In the genomic region with DNA sequence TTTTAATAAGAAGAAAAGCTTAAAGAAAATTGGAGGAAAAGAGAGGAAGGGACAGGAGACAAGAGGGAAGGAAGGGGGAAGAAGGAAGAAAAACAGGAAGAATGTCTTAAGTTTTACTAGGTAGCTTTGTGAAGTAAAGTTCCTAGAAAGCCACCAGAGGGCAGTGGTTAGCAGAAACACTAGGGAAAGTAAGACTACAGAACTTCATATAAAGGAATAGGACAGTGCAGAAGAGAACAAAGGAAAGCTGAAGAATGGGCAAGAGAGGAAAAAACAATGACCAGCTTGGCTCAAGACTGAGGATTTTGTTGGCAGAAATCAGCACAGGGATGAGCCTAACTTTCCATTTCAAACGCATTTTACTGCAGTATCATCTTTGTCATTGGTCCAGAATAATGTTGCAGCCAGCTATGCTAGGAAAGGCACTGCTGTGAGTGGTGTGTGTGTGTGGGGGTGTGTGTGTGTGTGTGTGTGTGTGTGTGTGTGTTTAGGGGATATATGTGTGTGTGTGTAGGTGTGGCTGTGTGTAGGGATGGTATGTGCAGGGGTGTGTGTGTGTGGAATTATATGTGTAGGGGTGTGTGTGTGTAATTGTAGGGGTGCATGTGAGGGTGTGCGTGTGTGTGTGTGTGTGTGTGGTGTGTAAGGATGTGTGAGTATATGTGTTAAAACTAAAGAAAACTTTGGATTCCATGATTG, we compare ENCODE assay signal across 10 mouse cellular contexts. TPM values are rescaled to one million over a fixed set of nuclear protein-coding genes. Genes with fewer than 3 reads are reported as not detected.
A peak's percentile ranks its signal among the peaks of the same experiment; 100 is the strongest.
DNase-seq lines count a peak whose midpoint lies in the region; ATAC-seq lines count a peak whose summit lies in the region.
"Had no signal": no experiment of that assay in that cellular context is flagged by ENCODE, and none has a peak within 500 bp of the region (broad histone marks: within the 10 kb centered on the region; RNA-seq: fewer than 3 reads in every experiment).

No protein-coding gene starts in this region.

- H3K4me3 ChIP-seq in hindbrain, embryonic 13.5 days, result no peak overlapping the region

- H3K27ac ChIP-seq in hindbrain, embryonic 13.5 days, result no peak overlapping the region

- no peaks in the 10 kb centered on the region for H3K27me3 ChIP-seq in hindbrain, embryonic 13.5 days

- no peaks in the 10 kb centered on the region for H3K4me1 ChIP-seq in hindbrain, embryonic 13.5 days (replicated peaks)

- no peaks in the 10 kb centered on the region for H3K9me3 ChIP-seq in hindbrain, embryonic 13.5 days

- intact Hi-C loops in left cerebral cortex, postnatal 4 days (cut with DNase I), result no loop called here
- intact Hi-C loops in left cerebral cortex, postnatal 36 days (cut with DNase I), result loop anchor here (5.0 kb wide), 1 partner anchor 1280 kb away; no protein-coding TSS in a partner anchor

- no peak overlapping the region for H3K4me2 ChIP-seq in hindbrain, embryonic 13.5 days

- ATAC-seq in hindbrain, embryonic 13.5 days (ENCODE audit: low FRiP score), result peak; percentile 61; the same call in 1 of the 2 replicates

- WGBS in hindbrain, embryonic 13.5 days, result 86% methylated on average over 2 of the region's 2 CpGs

- DNase-seq in left cerebral cortex, postnatal 4 days, result peak; percentile 13
- no peak for DNase-seq in left cerebral cortex, postnatal 36 days (ENCODE audit: low spot score in 2 of 2)
- DNase-seq in MEL-GATA-1-ER (ENCODE audit: extremely low read depth, low read depth), result peak; percentile 55
- peak; percentile 14 for DNase-seq in c-Kit-positive CD71-positive TER-119-negative erythroid progenitor cells, embryonic 14.5 days (ENCODE audit: low read depth)
- DNase-seq in lung, postnatal 25 days (ENCODE audit: low spot score), result peak; percentile 18
- DNase-seq in telencephalon, adult 2 months (ENCODE audit: low read depth, low spot score), result peak; percentile 58
- DNase-seq in layer of hippocampus, adult 9-11 months, result no peak

- H3K36me3 ChIP-seq in hindbrain, embryonic 13.5 days, result no peaks in the 10 kb centered on the region

- no peak overlapping the region for H3K9ac ChIP-seq in hindbrain, embryonic 13.5 days

RNA-seq across cellular contexts. Expression of a gene that starts 25.2 kb away (rescaled TPM):
- total RNA-seq in left cerebral cortex, postnatal 4 days (2021), result 1 to 10 TPM; 5.5 to 6.1 TPM
- 1 to 10 TPM; 4.4 to 6.5 TPM for total RNA-seq in left cerebral cortex, postnatal 36 days (2021)
- 1.9 and 2.5 TPM in 2 replicates for polyA plus RNA-seq in hindbrain, embryonic 13.5 days (2015; fragmentation: Nextera tagmentation; extraction: Ambion mirVana)

RNA-seq across cellular contexts. Expression of a gene that starts 31.9 kb away (rescaled TPM):
- total RNA-seq in left cerebral cortex, postnatal 4 days (2021), result not detected
- total RNA-seq in left cerebral cortex, postnatal 36 days (2021), result not detected
- polyA plus RNA-seq in hindbrain, embryonic 13.5 days (2015; fragmentation: Nextera tagmentation; extraction: Ambion mirVana), result not detected in 2 replicates
- polyA plus RNA-seq: frontal cortex, adult 2 months; lung, embryonic 16.5 days had no signal

Comparison
In these comparisons a context has a peak if more than half of its experiments do, and no peak if none do; other contexts are left out.
1. DNase-seq: peak in left cerebral cortex, postnatal 4 days (single experiment), MEL-GATA-1-ER (single experiment), c-Kit-positive CD71-positive TER-119-negative erythroid progenitor cells, embryonic 14.5 days (single experiment), lung, postnatal 25 days (single experiment) and telencephalon, adult 2 months (single experiment); none in left cerebral cortex, postnatal 36 days (0 of 2) and layer of hippocampus, adult 9-11 months (single experiment).